Mouse (Mus musculus) gastrocnemius, adult 18-20 months (tissue): Measurements from ENCODE around the gene Gm49601. TPM values are rescaled to one million over a fixed set of nuclear protein-coding genes. Genes with fewer than 3 reads are reported as not detected.

Source experiments
- DNase-seq: peaks from one replicate; pipeline ENCODE4 v3.0.0; 2021; ENCODE audit warnings: low spot score
- total RNA-seq, 2 experiments: library from RNA; stranded (reverse); gene quantifications; 2 replicates each; pipeline ENCODE4 v1.2.3; 2021

Gene Gm49601
- total RNA-seq, 2 experiments from 2014 or later = 0.47 TPM; not detected in 1

GRCm38 (mm10) chr16:18629390-18630231, 3.4 kb upstream of the Gm49601 start, which contains the start of gene Sept5:
TSS of gene Sept5 (minus strand) at chr16:18629954.
- DNase-seq = peak; percentile 51

- no peak for DNase-seq
These were observed 2.7 kb upstream of the Gm49601 start for GRCm38 (mm10) chr16:18628948-18629340.

GRCm38 (mm10) chr16:18628206-18628947, 2.1 kb upstream of the Gm49601 start:
- no peak for DNase-seq

- DNase-seq = no peak
These were observed 936 bp upstream of the Gm49601 start for GRCm38 (mm10) chr16:18627163-18627562.

- no peak for DNase-seq
These were observed 376 bp downstream of the Gm49601 start for GRCm38 (mm10) chr16:18625791-18626311.

- DNase-seq = no peak
These were observed 1.1 kb downstream of the Gm49601 start for GRCm38 (mm10) chr16:18625097-18625496.

- DNase-seq = no peak
These were observed 1.6 kb downstream of the Gm49601 start for GRCm38 (mm10) chr16:18624641-18625040.

GRCm38 (mm10) chr16:18623751-18624540, 2.3 kb downstream of the Gm49601 start:
- DNase-seq = no peak

- DNase-seq = no peak
These were observed 3.1 kb downstream of the Gm49601 start for GRCm38 (mm10) chr16:18622916-18623750.

- DNase-seq = no peak
These were observed 4.2 kb downstream of the Gm49601 start, which contains the start of gene Gp1bb for GRCm38 (mm10) chr16:18622019-18622418. TSS of gene Gp1bb (minus strand) at chr16:18622403.

- no peak for DNase-seq
These were observed 4.7 kb downstream of the Gm49601 start for GRCm38 (mm10) chr16:18621362-18622001.

GRCm38 (mm10) chr16:18620601-18621361, 5.4 kb downstream of the Gm49601 start:
- no peak for DNase-seq

GRCm38 (mm10) chr16:18620201-18620600, 6.0 kb downstream of the Gm49601 start:
- no peak for DNase-seq

- no peak for DNase-seq
These were observed 7.1 kb downstream of the Gm49601 start for GRCm38 (mm10) chr16:18619110-18619509.

GRCm38 (mm10) chr16:18618297-18618696, 7.9 kb downstream of the Gm49601 start:
- DNase-seq = no peak

GRCm38 (mm10) chr16:18617370-18618065, 8.7 kb downstream of the Gm49601 start:
- DNase-seq = peak; percentile 88

- DNase-seq = no peak
These were observed 12.9 kb downstream of the Gm49601 start for GRCm38 (mm10) chr16:18613301-18613700.

GRCm38 (mm10) chr16:18611752-18612151, 14.5 kb downstream of the Gm49601 start:
- no peak for DNase-seq

- no peak for DNase-seq
These were observed 17.1 kb downstream of the Gm49601 start for GRCm38 (mm10) chr16:18609099-18609498.
